Mouse (Mus musculus): Measurements from ENCODE around the gene Fam69b. TPM values are rescaled to one million over a fixed set of nuclear protein-coding genes. Genes with fewer than 3 reads are reported as not detected.

Gene Fam69b
- polyA plus RNA-seq, 1 experiment from 2014 or later: 123 TPM

- Histone ChIP-seq H3K4me2 (ENCODE audit: low read length) (no peak overlapping the region), H3K27me3 (ENCODE audit: control insufficient read depth, insufficient read depth, low read length) (no peaks in the 10 kb centered on the region), H3K4me3 (replicated peaks; ENCODE audit: low read depth, low read length) (no peak overlapping the region), H3K36me3 (ENCODE audit: control insufficient read depth, insufficient read depth, low read length) (no peaks in the 10 kb centered on the region), H3K4me1 (ENCODE audit: control insufficient read depth, insufficient read depth, low read length) (no peaks in the 10 kb centered on the region), H3K27ac (replicated peaks; ENCODE audit: low read depth, low read length) (no peak overlapping the region), H3K9me3 (ENCODE audit: control insufficient read depth, low read length) (no peaks in the 10 kb centered on the region), H3K9ac (replicated peaks; ENCODE audit: low read length) (no peak overlapping the region)
- DNase-seq: no peak
- ATAC-seq (ENCODE audit: low FRiP score, low TSS enrichment): no peak
- 80% methylated on average over 6 of the region's 6 CpGs for WGBS
These were observed 33.1 kb upstream of the Fam69b start for GRCm38 (mm10) chr2:26594934-26595724.

GRCm38 (mm10) chr2:26595725-26596435, 32.4 kb upstream of the Fam69b start:
- WGBS: 85% methylated on average over 11 of the region's 11 CpGs
- H3K27ac ChIP-seq (replicated peaks; ENCODE audit: low read depth, low read length): no peak overlapping the region
- no peaks in the 10 kb centered on the region for H3K27me3 ChIP-seq (ENCODE audit: control insufficient read depth, insufficient read depth, low read length)
- no peak for ATAC-seq (ENCODE audit: low FRiP score, low TSS enrichment)
- no peaks in the 10 kb centered on the region for H3K9me3 ChIP-seq (ENCODE audit: control insufficient read depth, low read length)
- no peak overlapping the region for H3K4me3 ChIP-seq (replicated peaks; ENCODE audit: low read depth, low read length)
- H3K4me2 ChIP-seq (ENCODE audit: low read length): no peak overlapping the region
- DNase-seq: no peak
- H3K4me1 ChIP-seq (ENCODE audit: control insufficient read depth, insufficient read depth, low read length): no peaks in the 10 kb centered on the region
- no peak overlapping the region for H3K9ac ChIP-seq (replicated peaks; ENCODE audit: low read length)
- no peaks in the 10 kb centered on the region for H3K36me3 ChIP-seq (ENCODE audit: control insufficient read depth, insufficient read depth, low read length)

DNA sequence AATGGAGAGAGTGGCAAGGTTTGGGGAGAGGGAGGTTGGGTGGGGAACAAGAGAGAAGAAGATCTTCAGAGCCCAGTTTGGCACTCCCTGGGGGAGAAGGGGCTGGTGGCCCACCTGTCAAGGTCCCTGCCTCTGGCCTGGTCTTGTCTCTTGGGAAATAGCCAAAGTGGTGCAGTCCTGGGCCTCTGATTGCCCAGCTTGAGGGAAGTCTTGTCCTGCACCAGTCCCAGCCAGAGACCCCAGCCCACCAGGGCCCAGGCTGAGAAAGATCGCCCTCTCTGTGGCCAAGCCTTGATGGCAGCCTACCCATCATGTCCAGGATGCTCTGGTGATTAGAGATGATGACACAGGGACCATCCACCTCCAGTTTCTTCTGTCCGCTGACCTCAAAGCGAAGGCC, 31.4 kb upstream of the Fam69b start:
- ATAC-seq (ENCODE audit: low FRiP score, low TSS enrichment) (no peak), DNase-seq (no peak)
- Histone ChIP-seq H3K36me3 (ENCODE audit: control insufficient read depth, insufficient read depth, low read length) (no peaks in the 10 kb centered on the region), H3K9ac (replicated peaks; ENCODE audit: low read length) (no peak overlapping the region), H3K9me3 (ENCODE audit: control insufficient read depth, low read length) (no peaks in the 10 kb centered on the region), H3K4me2 (ENCODE audit: low read length) (no peak overlapping the region), H3K27me3 (ENCODE audit: control insufficient read depth, insufficient read depth, low read length) (no peaks in the 10 kb centered on the region), H3K4me1 (ENCODE audit: control insufficient read depth, insufficient read depth, low read length) (no peaks in the 10 kb centered on the region), H3K27ac (replicated peaks; ENCODE audit: low read depth, low read length) (no peak overlapping the region), H3K4me3 (replicated peaks; ENCODE audit: low read depth, low read length) (no peak overlapping the region)
- 94% methylated on average over 3 of the region's 3 CpGs for WGBS

DNA sequence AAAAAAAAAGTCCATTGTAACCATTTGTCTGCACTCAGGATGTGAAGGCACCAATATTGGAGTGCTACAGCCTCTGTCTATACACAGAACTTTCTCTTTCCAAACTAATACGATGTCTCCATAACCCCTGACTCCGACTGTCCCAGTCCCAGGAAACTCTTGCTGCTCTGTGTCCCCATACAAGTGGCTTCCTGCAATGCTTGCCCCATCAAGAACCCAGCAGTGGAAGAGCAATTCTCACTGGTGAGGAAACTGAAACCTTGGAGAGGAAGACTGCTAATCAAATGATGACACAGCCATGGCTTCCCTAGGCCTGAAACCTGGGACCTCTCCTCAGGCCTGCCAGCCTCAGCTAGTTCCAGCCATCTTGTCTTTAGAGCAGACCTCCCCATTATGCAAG, 30.4 kb upstream of the Fam69b start:
- Histone ChIP-seq H3K27me3 (ENCODE audit: control insufficient read depth, insufficient read depth, low read length) (peaks cover 3% of the 10 kb centered on the region; the same call in 1 of the 2 replicates), H3K9ac (replicated peaks; ENCODE audit: low read length) (no peak overlapping the region), H3K4me3 (replicated peaks; ENCODE audit: low read depth, low read length) (no peak overlapping the region), H3K9me3 (ENCODE audit: control insufficient read depth, low read length) (no peaks in the 10 kb centered on the region), H3K36me3 (ENCODE audit: control insufficient read depth, insufficient read depth, low read length) (no peaks in the 10 kb centered on the region), H3K4me2 (ENCODE audit: low read length) (no peak overlapping the region), H3K27ac (replicated peaks; ENCODE audit: low read depth, low read length) (no peak overlapping the region), H3K4me1 (ENCODE audit: control insufficient read depth, insufficient read depth, low read length) (no peaks in the 10 kb centered on the region)
- DNase-seq: no peak
- ATAC-seq (ENCODE audit: low FRiP score, low TSS enrichment): no peak
- WGBS: 91% methylated on average over 2 of the region's 2 CpGs

- Histone ChIP-seq H3K9me3 (ENCODE audit: control insufficient read depth, low read length) (no peaks in the 10 kb centered on the region), H3K4me2 (ENCODE audit: low read length) (no peak overlapping the region), H3K4me3 (replicated peaks; ENCODE audit: low read depth, low read length) (no peak overlapping the region), H3K9ac (replicated peaks; ENCODE audit: low read length) (no peak overlapping the region), H3K27me3 (ENCODE audit: control insufficient read depth, insufficient read depth, low read length) (peaks cover 9% of the 10 kb centered on the region), H3K36me3 (ENCODE audit: control insufficient read depth, insufficient read depth, low read length) (no peaks in the 10 kb centered on the region), H3K27ac (replicated peaks; ENCODE audit: low read depth, low read length) (no peak overlapping the region), H3K4me1 (ENCODE audit: control insufficient read depth, insufficient read depth, low read length) (0 out of 2 replicates have a peak, but pooled peaks cover 1% of the 10 kb centered on the region)
- WGBS: 92% methylated on average over 3 of the region's 3 CpGs
- DNase-seq: no peak
- no peak for ATAC-seq (ENCODE audit: low FRiP score, low TSS enrichment)
These were observed 29.8 kb upstream of the Fam69b start for GRCm38 (mm10) chr2:26598462-26598861.

DNA sequence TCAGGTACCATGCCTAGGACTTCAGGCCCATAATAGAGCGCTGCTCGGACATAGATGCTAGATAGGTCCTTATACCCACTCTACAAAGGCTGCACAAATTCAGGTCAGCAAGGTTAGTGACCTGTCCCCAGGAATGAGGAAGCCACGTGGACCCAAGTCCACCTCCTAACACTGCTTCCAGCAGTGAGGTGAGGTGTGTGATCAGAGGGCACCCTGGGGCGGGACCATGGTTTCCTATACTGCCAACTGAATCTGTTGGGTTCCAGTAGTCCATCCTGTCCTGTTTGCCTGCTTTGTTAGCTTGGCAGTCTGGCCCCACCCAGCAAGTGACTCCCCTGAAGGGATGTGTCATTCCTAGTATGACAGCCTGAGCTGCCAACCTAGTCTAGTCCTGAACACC, 28.3 kb upstream of the Fam69b start:
- Histone ChIP-seq H3K27ac (replicated peaks; ENCODE audit: low read depth, low read length) (no peak overlapping the region), H3K9me3 (ENCODE audit: control insufficient read depth, low read length) (no peaks in the 10 kb centered on the region), H3K4me1 (ENCODE audit: control insufficient read depth, insufficient read depth, low read length) (0 out of 2 replicates have a peak, but pooled peaks cover 5% of the 10 kb centered on the region), H3K9ac (replicated peaks; ENCODE audit: low read length) (no peak overlapping the region), H3K4me3 (replicated peaks; ENCODE audit: low read depth, low read length) (no peak overlapping the region), H3K27me3 (ENCODE audit: control insufficient read depth, insufficient read depth, low read length) (peaks cover 23% of the 10 kb centered on the region), H3K4me2 (ENCODE audit: low read length) (no peak overlapping the region), H3K36me3 (ENCODE audit: control insufficient read depth, insufficient read depth, low read length) (no peaks in the 10 kb centered on the region)
- ATAC-seq (ENCODE audit: low FRiP score, low TSS enrichment): no peak
- whole genome bisulfite sequencing: 91% methylated on average over 4 of the region's 4 CpGs
- DNase-seq: no peak

DNA sequence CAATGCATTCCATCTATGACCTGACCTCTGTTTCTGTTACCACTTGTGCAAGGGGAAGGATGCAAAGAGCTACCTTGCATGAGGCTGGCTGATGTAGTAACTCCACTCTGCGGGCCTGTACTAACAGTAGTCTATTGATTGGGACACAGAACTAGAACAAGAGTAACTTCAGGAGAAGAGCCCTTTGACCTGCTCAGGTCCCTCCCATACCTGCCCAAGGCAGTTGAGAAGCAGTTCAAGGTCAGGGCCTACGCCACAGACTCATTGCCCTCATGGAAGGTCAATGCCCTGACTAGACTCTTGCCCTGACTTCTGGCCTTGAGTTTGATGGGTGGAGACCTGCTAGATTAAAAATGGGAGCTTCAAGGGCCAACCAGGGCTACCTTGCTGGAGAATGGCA, 27.6 kb upstream of the Fam69b start:
- Histone ChIP-seq H3K4me3 (replicated peaks; ENCODE audit: low read depth, low read length) (no peak overlapping the region), H3K9ac (replicated peaks; ENCODE audit: low read length) (no peak overlapping the region), H3K9me3 (ENCODE audit: control insufficient read depth, low read length) (no peaks in the 10 kb centered on the region), H3K27me3 (ENCODE audit: control insufficient read depth, insufficient read depth, low read length) (peaks cover 23% of the 10 kb centered on the region), H3K4me2 (ENCODE audit: low read length) (no peak overlapping the region), H3K36me3 (ENCODE audit: control insufficient read depth, insufficient read depth, low read length) (no peaks in the 10 kb centered on the region), H3K27ac (replicated peaks; ENCODE audit: low read depth, low read length) (no peak overlapping the region), H3K4me1 (ENCODE audit: control insufficient read depth, insufficient read depth, low read length) (0 out of 2 replicates have a peak, but pooled peaks cover 5% of the 10 kb centered on the region)
- WGBS: 95% methylated on average over 2 of the region's 2 CpGs
- DNase-seq: no peak
- ATAC-seq (ENCODE audit: low FRiP score, low TSS enrichment): no peak

DNA sequence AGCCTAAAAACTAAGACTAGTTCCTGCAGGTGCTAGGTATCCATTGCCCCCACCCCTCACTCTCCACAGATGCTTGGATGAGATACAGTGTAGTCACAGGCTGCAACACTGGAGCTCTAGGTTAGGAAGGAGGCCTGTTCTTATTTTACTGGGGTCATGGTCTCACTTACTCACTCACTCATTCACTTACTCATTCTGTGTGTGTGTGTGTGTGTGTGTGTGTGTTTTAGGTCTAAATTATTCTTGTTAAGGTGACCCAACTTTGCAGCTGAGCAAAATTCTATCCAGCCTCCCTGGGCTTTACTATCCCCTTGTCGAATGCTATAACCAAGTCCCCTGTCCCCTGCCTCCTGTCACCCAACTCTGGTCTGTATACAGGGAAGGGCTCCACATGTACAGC, 26.7 kb upstream of the Fam69b start:
- Histone ChIP-seq H3K36me3 (ENCODE audit: control insufficient read depth, insufficient read depth, low read length) (no peaks in the 10 kb centered on the region), H3K9me3 (ENCODE audit: control insufficient read depth, low read length) (no peaks in the 10 kb centered on the region), H3K27ac (replicated peaks; ENCODE audit: low read depth, low read length) (no peak overlapping the region), H3K4me3 (replicated peaks; ENCODE audit: low read depth, low read length) (no peak overlapping the region), H3K4me1 (ENCODE audit: control insufficient read depth, insufficient read depth, low read length) (0 out of 2 replicates have a peak, but pooled peaks cover 5% of the 10 kb centered on the region), H3K27me3 (ENCODE audit: control insufficient read depth, insufficient read depth, low read length) (peaks cover 23% of the 10 kb centered on the region), H3K9ac (replicated peaks; ENCODE audit: low read length) (no peak overlapping the region), H3K4me2 (ENCODE audit: low read length) (no peak overlapping the region)
- no peak for DNase-seq
- ATAC-seq (ENCODE audit: low FRiP score, low TSS enrichment): no peak
- 77% methylated on average over 1 of the region's 1 CpGs for WGBS

DNA sequence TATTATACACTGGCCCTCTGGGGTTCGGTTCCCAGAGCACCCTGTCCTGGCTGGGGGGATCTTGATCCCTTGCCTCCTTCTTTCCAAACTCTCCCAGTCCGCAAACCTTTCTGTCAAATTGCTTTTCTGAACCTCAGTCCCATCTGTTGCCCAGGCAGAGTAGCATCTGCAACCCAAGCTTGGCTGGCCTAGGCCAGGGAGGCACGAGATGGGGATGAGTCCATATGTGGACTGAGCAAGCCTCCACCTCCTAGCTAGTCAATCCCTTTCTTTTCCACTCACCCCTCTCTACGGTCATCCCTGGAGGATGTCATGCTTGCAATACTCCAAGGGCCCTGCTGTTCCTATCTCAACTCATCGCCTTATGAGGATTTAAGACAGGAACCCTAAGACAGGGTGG, 25.6 kb upstream of the Fam69b start:
- ATAC-seq (ENCODE audit: low FRiP score, low TSS enrichment): no peak
- Histone ChIP-seq H3K4me2 (ENCODE audit: low read length) (no peak overlapping the region), H3K4me3 (replicated peaks; ENCODE audit: low read depth, low read length) (no peak overlapping the region), H3K9ac (replicated peaks; ENCODE audit: low read length) (no peak overlapping the region), H3K9me3 (ENCODE audit: control insufficient read depth, low read length) (no peaks in the 10 kb centered on the region), H3K4me1 (ENCODE audit: control insufficient read depth, insufficient read depth, low read length) (0 out of 2 replicates have a peak, but pooled peaks cover 5% of the 10 kb centered on the region), H3K27me3 (ENCODE audit: control insufficient read depth, insufficient read depth, low read length) (peaks cover 23% of the 10 kb centered on the region), H3K27ac (replicated peaks; ENCODE audit: low read depth, low read length) (no peak overlapping the region), H3K36me3 (ENCODE audit: control insufficient read depth, insufficient read depth, low read length) (no peaks in the 10 kb centered on the region)
- no peak for DNase-seq
- WGBS: 89% methylated on average over 5 of the region's 5 CpGs
